Mouse (Mus musculus): ENCODE data around the gene Baiap2. TPM values are rescaled to one million over a fixed set of nuclear protein-coding genes. Genes with fewer than 3 reads are reported as not detected.

Gene Baiap2
- polyA plus RNA-seq, 1 experiment = 151 TPM

GRCm38 (mm10) chr11:119961511-119961910 is 18.9 kb downstream of the Baiap2 start:
- TF ChIP-seq CTCF (IDR thresholded peaks at IDR 0.05; ENCODE audit: control insufficient read depth, insufficient read depth, insufficient replicate concordance, low read depth, low read length) (no peak), POLR2A (IDR thresholded peaks at IDR 0.05; ENCODE audit: control insufficient read depth, low read depth, low read length) (no peak)
- Histone ChIP-seq H3K27me3 (ENCODE audit: control insufficient read depth, insufficient read depth, low read length) (no peaks in the 10 kb centered on the region), H3K27ac (ENCODE audit: control insufficient read depth, insufficient read depth, low read depth, low read length) (no peak overlapping the region), H3K4me1 (ENCODE audit: control insufficient read depth, insufficient read depth, low read length) (no peaks in the 10 kb centered on the region), H3K4me3 (ENCODE audit: control insufficient read depth, low read depth, low read length) (no peak overlapping the region), H3K36me3 (ENCODE audit: control insufficient read depth, insufficient read depth, low read length) (peaks cover 2% of the 10 kb centered on the region)

DNA sequence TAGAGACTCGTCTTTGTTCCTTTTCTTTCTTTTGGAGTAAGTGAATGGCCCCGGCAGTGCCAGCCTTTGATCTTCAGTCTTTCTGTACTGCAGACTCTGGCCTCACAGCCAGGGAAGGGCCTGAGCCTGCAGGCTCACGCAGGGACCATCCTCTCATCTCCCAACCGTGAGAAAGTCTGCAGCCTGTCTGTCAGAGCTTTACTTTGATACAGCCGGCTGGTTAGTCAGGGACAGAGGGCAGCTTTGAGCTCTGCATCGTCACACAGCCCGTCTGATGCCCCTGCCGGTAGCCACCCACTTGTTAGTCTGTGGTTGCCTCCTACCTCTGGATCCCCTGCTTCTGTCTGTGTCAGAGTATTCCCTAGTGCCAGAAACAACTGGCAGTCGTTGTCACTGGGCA is 22.5 kb downstream of the Baiap2 start:
- Histone ChIP-seq H3K27ac (ENCODE audit: control insufficient read depth, insufficient read depth, low read depth, low read length) (no peak overlapping the region), H3K36me3 (ENCODE audit: control insufficient read depth, insufficient read depth, low read length) (peaks cover 4% of the 10 kb centered on the region), H3K4me1 (ENCODE audit: control insufficient read depth, insufficient read depth, low read length) (no peaks in the 10 kb centered on the region), H3K27me3 (ENCODE audit: control insufficient read depth, insufficient read depth, low read length) (no peaks in the 10 kb centered on the region), H3K4me3 (ENCODE audit: control insufficient read depth, low read depth, low read length) (no peak overlapping the region)
- no peak for TF ChIP-seq POLR2A (IDR thresholded peaks at IDR 0.05; ENCODE audit: control insufficient read depth, low read depth, low read length)
- no peak for TF ChIP-seq CTCF (IDR thresholded peaks at IDR 0.05; ENCODE audit: control insufficient read depth, insufficient read depth, insufficient replicate concordance, low read depth, low read length)

DNA sequence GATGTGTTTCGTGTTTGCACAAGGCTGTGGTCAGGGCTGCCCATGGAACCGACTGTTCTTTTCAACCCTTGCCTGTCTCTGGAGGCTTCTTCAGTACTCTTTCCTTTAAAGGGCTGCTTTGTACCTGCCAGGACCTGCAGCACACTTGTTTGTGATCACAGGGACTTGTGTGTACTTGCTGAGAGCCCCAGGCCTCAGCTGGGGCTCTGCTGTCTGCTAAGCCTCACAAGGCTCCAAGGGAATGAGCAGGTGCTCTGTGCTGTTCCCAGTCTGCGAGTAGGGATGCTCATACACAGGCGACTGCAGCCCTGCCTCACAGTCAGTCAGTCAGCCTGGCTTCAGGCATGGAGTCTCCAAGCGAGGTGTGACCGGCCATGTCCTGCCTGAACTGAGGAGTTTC is 23.7 kb downstream of the Baiap2 start:
- Histone ChIP-seq H3K27ac (ENCODE audit: control insufficient read depth, insufficient read depth, low read depth, low read length) (no peak overlapping the region), H3K36me3 (ENCODE audit: control insufficient read depth, insufficient read depth, low read length) (peaks cover 4% of the 10 kb centered on the region), H3K4me3 (ENCODE audit: control insufficient read depth, low read depth, low read length) (no peak overlapping the region), H3K27me3 (ENCODE audit: control insufficient read depth, insufficient read depth, low read length) (no peaks in the 10 kb centered on the region), H3K4me1 (ENCODE audit: control insufficient read depth, insufficient read depth, low read length) (no peaks in the 10 kb centered on the region)
- TF ChIP-seq CTCF (IDR thresholded peaks at IDR 0.05; ENCODE audit: control insufficient read depth, insufficient read depth, insufficient replicate concordance, low read depth, low read length) = no peak
- TF ChIP-seq POLR2A (IDR thresholded peaks at IDR 0.05; ENCODE audit: control insufficient read depth, low read depth, low read length) = no peak

DNA sequence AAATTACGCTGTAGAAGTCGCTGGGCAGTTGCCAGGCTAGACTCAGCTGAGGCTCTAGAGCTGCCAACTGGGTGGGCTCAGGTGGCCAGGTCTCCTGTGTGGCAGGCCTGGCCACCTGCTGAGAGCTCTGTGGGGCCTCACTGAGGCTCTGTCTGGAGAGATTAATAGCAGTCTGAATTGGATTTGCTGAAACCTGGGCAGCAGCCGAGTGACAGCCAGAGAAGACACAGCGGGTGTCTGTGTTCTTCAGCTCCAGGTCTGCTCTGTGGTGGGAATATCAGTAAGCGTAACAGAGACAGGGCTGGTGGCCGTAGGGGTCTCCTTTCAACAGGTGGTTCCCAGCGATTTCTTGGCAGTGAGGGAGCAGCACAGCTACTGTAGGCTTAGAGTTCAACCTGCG is 24.8 kb downstream of the Baiap2 start:
- H3K36me3 ChIP-seq (ENCODE audit: control insufficient read depth, insufficient read depth, low read length) = peaks cover 4% of the 10 kb centered on the region
- TF ChIP-seq CTCF (IDR thresholded peaks at IDR 0.05; ENCODE audit: control insufficient read depth, insufficient read depth, insufficient replicate concordance, low read depth, low read length) (no peak), POLR2A (IDR thresholded peaks at IDR 0.05; ENCODE audit: control insufficient read depth, low read depth, low read length) (no peak)
- no peak overlapping the region for H3K4me3 ChIP-seq (ENCODE audit: control insufficient read depth, low read depth, low read length)
- H3K27me3 ChIP-seq (ENCODE audit: control insufficient read depth, insufficient read depth, low read length) = no peaks in the 10 kb centered on the region
- H3K27ac ChIP-seq (ENCODE audit: control insufficient read depth, insufficient read depth, low read depth, low read length) = no peak overlapping the region
- no peaks in the 10 kb centered on the region for H3K4me1 ChIP-seq (ENCODE audit: control insufficient read depth, insufficient read depth, low read length)

DNA sequence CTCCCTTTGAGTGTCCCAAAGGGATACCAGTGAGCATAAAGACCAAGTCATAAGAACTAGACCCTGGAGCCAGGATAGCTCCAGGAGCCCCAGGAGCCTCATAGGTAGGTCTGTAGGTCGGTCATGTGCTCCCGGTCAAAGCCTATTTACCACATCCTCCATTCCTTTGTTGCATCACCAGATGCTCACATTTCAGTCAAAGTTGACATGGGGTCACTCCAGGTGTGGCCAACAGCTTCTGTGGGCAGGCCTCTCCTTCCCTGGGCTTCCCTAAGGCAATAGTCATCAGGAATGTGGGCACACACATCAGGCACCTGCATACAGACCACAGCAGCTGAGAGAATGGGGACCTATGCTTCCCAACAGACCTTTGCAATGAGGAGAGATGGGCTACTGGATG is 25.3 kb downstream of the Baiap2 start:
- H3K36me3 ChIP-seq (ENCODE audit: control insufficient read depth, insufficient read depth, low read length) = peaks cover 4% of the 10 kb centered on the region
- H3K27ac ChIP-seq (ENCODE audit: control insufficient read depth, insufficient read depth, low read depth, low read length) = no peak overlapping the region
- TF ChIP-seq CTCF (IDR thresholded peaks at IDR 0.05; ENCODE audit: control insufficient read depth, insufficient read depth, insufficient replicate concordance, low read depth, low read length) = no peak
- no peak for TF ChIP-seq POLR2A (IDR thresholded peaks at IDR 0.05; ENCODE audit: control insufficient read depth, low read depth, low read length)
- no peaks in the 10 kb centered on the region for H3K27me3 ChIP-seq (ENCODE audit: control insufficient read depth, insufficient read depth, low read length)
- no peaks in the 10 kb centered on the region for H3K4me1 ChIP-seq (ENCODE audit: control insufficient read depth, insufficient read depth, low read length)
- no peak overlapping the region for H3K4me3 ChIP-seq (ENCODE audit: control insufficient read depth, low read depth, low read length)

GRCm38 (mm10) chr11:119970021-119970851 is 27.7 kb downstream of the Baiap2 start:
- TF ChIP-seq CTCF (IDR thresholded peaks at IDR 0.05; ENCODE audit: control insufficient read depth, insufficient read depth, insufficient replicate concordance, low read depth, low read length) (no peak), POLR2A (IDR thresholded peaks at IDR 0.05; ENCODE audit: control insufficient read depth, low read depth, low read length) (no peak)
- no peak overlapping the region for H3K27ac ChIP-seq (ENCODE audit: control insufficient read depth, insufficient read depth, low read depth, low read length)
- H3K4me1 ChIP-seq (ENCODE audit: control insufficient read depth, insufficient read depth, low read length) = no peaks in the 10 kb centered on the region
- H3K36me3 ChIP-seq (ENCODE audit: control insufficient read depth, insufficient read depth, low read length) = peaks cover 2% of the 10 kb centered on the region; the same call in 1 of the 2 replicates
- H3K4me3 ChIP-seq (ENCODE audit: control insufficient read depth, low read depth, low read length) = no peak overlapping the region
- H3K27me3 ChIP-seq (ENCODE audit: control insufficient read depth, insufficient read depth, low read length) = no peaks in the 10 kb centered on the region

- TF ChIP-seq POLR2A (IDR thresholded peaks at IDR 0.05; ENCODE audit: control insufficient read depth, low read depth, low read length) (no peak), CTCF (IDR thresholded peaks at IDR 0.05; ENCODE audit: control insufficient read depth, insufficient read depth, insufficient replicate concordance, low read depth, low read length) (no peak)
- Histone ChIP-seq H3K36me3 (ENCODE audit: control insufficient read depth, insufficient read depth, low read length) (no peaks in the 10 kb centered on the region), H3K27ac (ENCODE audit: control insufficient read depth, insufficient read depth, low read depth, low read length) (no peak overlapping the region), H3K27me3 (ENCODE audit: control insufficient read depth, insufficient read depth, low read length) (no peaks in the 10 kb centered on the region), H3K4me1 (ENCODE audit: control insufficient read depth, insufficient read depth, low read length) (no peaks in the 10 kb centered on the region), H3K4me3 (ENCODE audit: control insufficient read depth, low read depth, low read length) (no peak overlapping the region)
Measured at GRCm38 (mm10) chr11:119973789-119974188, 31.2 kb downstream of the Baiap2 start.

All from testis, adult 2 months (tissue).